Mouse (Mus musculus) ovary, adult 10 weeks (tissue): ENCODE data around the gene Spag17. TPM values are rescaled to one million over a fixed set of nuclear protein-coding genes. Genes with fewer than 3 reads are reported as not detected.

Experiments
- polyA plus RNA-seq: library from polyadenylated mRNA; stranded (reverse); fragments of 350-450 nt; fragmentation: Illumina TruSeq; extraction: RNeasy Lipid Tissue Mini Kit (QIAGEN cat#74804); gene quantifications from one replicate; pipeline ENCODE4 v1.2.3, GENCODE M21; 2014

Spag17 gene
- polyA plus RNA-seq = 2.5 TPM

GRCm38 (mm10) chr3:99885187-99885811 lies at the start of gene Spag17:
Gene Spag17 (plus strand): TSS chr3:99885406.

GRCm38 (mm10) chr3:100162315-100163105 lies 277.3 kb downstream of the Spag17 start, which contains the start of the genes Gdap2 and Wdr3:
Gene Gdap2 (plus strand): TSS chr3:100162381.
Gene Wdr3 (minus strand): TSS chr3:100162407.

